Mouse (Mus musculus) cortical plate, adult 2 months (tissue): ENCODE data around the gene Ppbp. TPM values are rescaled to one million over a fixed set of nuclear protein-coding genes. Genes with fewer than 3 reads are reported as not detected.

Experiments used
- H3K27ac ChIP-seq: fragments of 200-500 bp; 2 replicates; pipeline ENCODE4 v1.5.1; 2012; ENCODE audit warnings: low read length, control low read depth, inconsistent platforms; ENCODE audit not compliant: insufficient read depth
- H3K4me1 ChIP-seq: fragments of 200-500 bp; 2 replicates; pipeline ENCODE4 v1.6.1; 2011; ENCODE audit warnings: low read length; ENCODE audit not compliant: control insufficient read depth, insufficient read depth
- H3K4me3 ChIP-seq: fragments of 200-500 bp; 2 replicates; pipeline ENCODE4 v1.5.1; 2011; ENCODE audit warnings: mild to moderate bottlenecking, low read length, control low read depth; ENCODE audit not compliant: insufficient read depth
- CTCF ChIP-seq: fragments of 200-500 bp; IDR thresholded peaks from 2 replicates; pipeline ENCODE4 v1.5.1; 2011; ENCODE audit warnings: mild to moderate bottlenecking, control low read depth, low read length; ENCODE audit not compliant: insufficient read depth; ENCODE audit errors: extremely low read depth
- POLR2A ChIP-seq: fragments of 200-500 bp; IDR thresholded peaks from 2 replicates; pipeline ENCODE4 v1.6.1; 2011; ENCODE audit warnings: mild to moderate bottlenecking, low read length, control low read depth; ENCODE audit not compliant: insufficient read depth; ENCODE audit errors: extremely low read depth
- polyA plus RNA-seq: library from polyadenylated mRNA; depleted of rRNA; stranded (reverse); fragments of >200 nt; gene quantifications from 2 replicates; pipeline ENCODE4 v1.2.3, GENCODE M21; 2012; rRNA removed

Ppbp gene
- polyA plus RNA-seq, 1 experiment, result 0.08 TPM

- no peak for TF ChIP-seq CTCF
- TF ChIP-seq POLR2A, result no peak
- H3K4me1 ChIP-seq, result no peaks in the 10 kb centered on the region
- no peak overlapping the region for H3K4me3 ChIP-seq
- no peak overlapping the region for H3K27ac ChIP-seq
These were observed 39.0 kb downstream of the Ppbp start for GRCm38 (mm10) chr5:90807176-90807950.

Other genes starting within 250 kb of the Ppbp start
- gene Afm, start 249.6 kb upstream of the Ppbp start, polyA plus RNA-seq, result not detected in 2 replicates
- gene 5830473C10Rik, start 207.4 kb upstream of the Ppbp start, polyA plus RNA-seq, result 0.11 and 0.13 TPM in 2 replicates
- 0.45 and 1.1 TPM in 2 replicates for gene Rassf6, start 127.9 kb upstream of the Ppbp start, polyA plus RNA-seq
- 0.19 and 0.38 TPM in 2 replicates for gene Cxcl5, start 9.2 kb upstream of the Ppbp start, polyA plus RNA-seq
- gene Pf4, start 3.9 kb downstream of the Ppbp start, polyA plus RNA-seq, result 5.0 and 6.5 TPM in 2 replicates
- gene Cxcl3, start 17.6 kb downstream of the Ppbp start, polyA plus RNA-seq, result not detected in 2 replicates
- gene Cxcl15, start 26.0 kb downstream of the Ppbp start, polyA plus RNA-seq, result not detected in 2 replicates
- gene Cxcl1, start 122.7 kb downstream of the Ppbp start, polyA plus RNA-seq, result 0.06 and 0.08 TPM in 2 replicates
- gene Cxcl2, start 135.4 kb downstream of the Ppbp start, polyA plus RNA-seq, result not detected in 2 replicates
- gene Mthfd2l, start 162.6 kb downstream of the Ppbp start, polyA plus RNA-seq, result 16.7 and 18.2 TPM in 2 replicates